Mouse (Mus musculus) cerebellum, adult 2 months (tissue): ENCODE measurements around the gene Hibadh.

ENCODE experiments used
- CTCF ChIP-seq: fragments of 200-500 bp; IDR thresholded peaks from 2 replicates; pipeline ENCODE4 v1.5.1; 2011; ENCODE audit warnings: low read depth, mild to moderate bottlenecking, control low read depth, low read length, moderate library complexity, borderline replicate concordance; ENCODE audit not compliant: insufficient read depth
- POLR2A ChIP-seq: fragments of 200-500 bp; IDR thresholded peaks from 2 replicates; pipeline ENCODE4 v1.6.1; 2011; ENCODE audit warnings: low read length, control low read depth, borderline replicate concordance; ENCODE audit not compliant: insufficient read depth

DNA sequence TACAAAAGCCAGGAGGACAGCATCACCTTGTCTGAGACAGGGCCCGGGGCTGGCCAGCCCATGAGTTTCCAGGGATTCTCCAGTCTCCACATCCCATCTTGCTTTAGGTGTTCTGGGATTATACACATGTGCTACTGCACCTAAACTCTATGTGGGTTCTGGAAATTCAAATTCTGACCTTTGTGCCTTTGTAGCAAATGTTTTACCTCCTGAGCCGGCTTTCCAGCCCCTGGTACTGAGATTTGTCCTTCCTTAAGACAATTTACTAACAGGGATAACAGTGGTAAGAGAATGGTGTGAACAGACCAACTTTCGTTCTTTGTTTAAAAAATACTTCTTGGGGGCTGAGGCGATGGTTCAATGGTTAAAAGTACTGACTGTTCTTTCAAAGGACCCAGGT lies 32.1 kb downstream of the Hibadh start:
- TF ChIP-seq CTCF = no peak
- TF ChIP-seq POLR2A = no peak
